Mouse (Mus musculus) cerebellum, adult 2 months (tissue): Measurements from ENCODE around the gene Tbc1d1.

Source experiments
- CTCF ChIP-seq: fragments of 200-500 bp; IDR thresholded peaks from 2 replicates; pipeline ENCODE4 v1.5.1; 2011; ENCODE audit warnings: low read depth, mild to moderate bottlenecking, control low read depth, low read length, moderate library complexity, borderline replicate concordance; ENCODE audit not compliant: insufficient read depth
- POLR2A ChIP-seq: fragments of 200-500 bp; IDR thresholded peaks from 2 replicates; pipeline ENCODE4 v1.6.1; 2011; ENCODE audit warnings: low read length, control low read depth, borderline replicate concordance; ENCODE audit not compliant: insufficient read depth

- TF ChIP-seq CTCF, result no peak
- TF ChIP-seq POLR2A, result no peak
These were observed 156.2 kb downstream of the Tbc1d1 start for GRCm38 (mm10) chr5:64312295-64312694.
